Mouse (Mus musculus) hindbrain, embryonic 13.5 days (tissue): ENCODE results near the gene Mecom. TPM values are rescaled to one million over a fixed set of nuclear protein-coding genes. Genes with fewer than 3 reads are reported as not detected.

Source experiments
- ATAC-seq: fragments of 200-750 bp; cut with Nextera tagmentation; 2 replicates; pipeline ENCODE4 v1.8.0; 2017; ENCODE audit warnings: moderate TSS enrichment; ENCODE audit not compliant: low FRiP score
- H3K27ac ChIP-seq: fragments of 300-500 bp; sonication (generic); 2 replicates; pipeline ENCODE4 v1.5.1; 2015; ENCODE audit warnings: inconsistent platforms, mild to moderate bottlenecking, moderate library complexity
- H3K27me3 ChIP-seq: fragments of 300-500 bp; sonication (generic); 2 replicates; pipeline ENCODE4 v1.6.1; 2015; ENCODE audit warnings: mild to moderate bottlenecking, inconsistent platforms
- H3K36me3 ChIP-seq: fragments of 300-500 bp; sonication (generic); 2 replicates; pipeline ENCODE4 v1.6.1; 2015; ENCODE audit warnings: mild to moderate bottlenecking, inconsistent platforms
- H3K4me1 ChIP-seq: fragments of 300-500 bp; sonication (generic); replicated peaks from 2 replicates; pipeline ENCODE4 v1.6.1; 2015; ENCODE audit warnings: inconsistent platforms
- H3K4me2 ChIP-seq: fragments of 300-500 bp; sonication (generic); 2 replicates; pipeline ENCODE4 v1.6.1; 2015; ENCODE audit warnings: inconsistent platforms, mild to moderate bottlenecking, moderate library complexity
- H3K4me3 ChIP-seq: fragments of 300-500 bp; sonication (generic); 2 replicates; pipeline ENCODE4 v1.5.1; 2015; ENCODE audit warnings: mild to moderate bottlenecking, inconsistent platforms
- H3K9ac ChIP-seq: fragments of 300-500 bp; sonication (generic); 2 replicates; pipeline ENCODE4 v1.6.1; 2015; ENCODE audit warnings: mild to moderate bottlenecking, inconsistent platforms
- H3K9me3 ChIP-seq: fragments of 300-500 bp; sonication (generic); 2 replicates; pipeline ENCODE4 v1.6.1; 2016; ENCODE audit warnings: inconsistent platforms
- WGBS: fragments of 180-500 bp; shearing (Covaris S2); methylation state at CpG from one replicate; pipeline ENCODE4 v1.1.7; 2015; 5-methylcytosine and 5-hydroxymethylcytosine counted together
- polyA plus RNA-seq: library from polyadenylated mRNA; unstranded; fragments of >200 nt; fragmentation: Nextera tagmentation; extraction: Ambion mirVana; gene quantifications from 2 replicates; pipeline ENCODE4 v1.2.1, GENCODE M21; 2015

Gene Mecom
- polyA plus RNA-seq, 1 experiment from 2014 or later = 12.3 TPM

GRCm38 (mm10) chr3:30139678-30140077 is 408.1 kb downstream of the Mecom start:
- Histone ChIP-seq H3K27ac (no peak overlapping the region), H3K4me3 (no peak overlapping the region), H3K9ac (no peak overlapping the region), H3K36me3 (no peaks in the 10 kb centered on the region), H3K9me3 (no peaks in the 10 kb centered on the region), H3K4me2 (no peak overlapping the region), H3K4me1 (peaks cover 10% of the 10 kb centered on the region), H3K27me3 (no peaks in the 10 kb centered on the region)
- 62% methylated on average over 4 of the region's 4 CpGs for WGBS
- ATAC-seq = no peak

- H3K4me2 ChIP-seq = no peak overlapping the region
- H3K4me1 ChIP-seq = peaks cover under 1% of the 10 kb centered on the region; the same call in 1 of the 2 replicates
- H3K4me3 ChIP-seq = no peak overlapping the region
- H3K9ac ChIP-seq = no peak overlapping the region
- no peaks in the 10 kb centered on the region for H3K27me3 ChIP-seq
- no peaks in the 10 kb centered on the region for H3K9me3 ChIP-seq
- H3K27ac ChIP-seq = no peak overlapping the region
- 84% methylated on average over 6 of the region's 6 CpGs for WGBS
- no peak for ATAC-seq
- H3K36me3 ChIP-seq = no peaks in the 10 kb centered on the region
These were observed 409.2 kb downstream of the Mecom start for GRCm38 (mm10) chr3:30138588-30138987.

- no peaks in the 10 kb centered on the region for H3K36me3 ChIP-seq
- no peak overlapping the region for H3K27ac ChIP-seq
- 0 out of 2 replicates have a peak, but pooled peaks cover 3% of the 10 kb centered on the region for H3K27me3 ChIP-seq
- no peaks in the 10 kb centered on the region for H3K4me1 ChIP-seq
- no peak for ATAC-seq
- no peaks in the 10 kb centered on the region for H3K9me3 ChIP-seq
- no peak overlapping the region for H3K4me2 ChIP-seq
- no peak overlapping the region for H3K9ac ChIP-seq
- WGBS = 80% methylated on average over 6 of the region's 6 CpGs
- no peak overlapping the region for H3K4me3 ChIP-seq
These were observed 412.0 kb downstream of the Mecom start for GRCm38 (mm10) chr3:30135857-30136256.

- ATAC-seq = no peak
- Histone ChIP-seq H3K27ac (no peak overlapping the region), H3K27me3 (0 out of 2 replicates have a peak, but pooled peaks cover 3% of the 10 kb centered on the region), H3K9me3 (no peaks in the 10 kb centered on the region), H3K4me3 (no peak overlapping the region), H3K36me3 (no peaks in the 10 kb centered on the region), H3K9ac (no peak overlapping the region), H3K4me2 (no peak overlapping the region), H3K4me1 (no peaks in the 10 kb centered on the region)
- 88% methylated on average over 1 of the region's 1 CpGs for WGBS
These were observed 412.7 kb downstream of the Mecom start for GRCm38 (mm10) chr3:30135119-30135518.

- H3K4me1 ChIP-seq = no peaks in the 10 kb centered on the region
- H3K36me3 ChIP-seq = no peaks in the 10 kb centered on the region
- H3K4me2 ChIP-seq = no peak overlapping the region
- 85% methylated on average over 3 of the region's 3 CpGs for WGBS
- no peak overlapping the region for H3K4me3 ChIP-seq
- no peak overlapping the region for H3K9ac ChIP-seq
- 0 out of 2 replicates have a peak, but pooled peaks cover 3% of the 10 kb centered on the region for H3K27me3 ChIP-seq
- H3K27ac ChIP-seq = no peak overlapping the region
- no peaks in the 10 kb centered on the region for H3K9me3 ChIP-seq
- ATAC-seq = no peak
These were observed 414.8 kb downstream of the Mecom start for GRCm38 (mm10) chr3:30132981-30133380.

- ATAC-seq = no peak
- 79% methylated on average over 2 of the region's 2 CpGs for WGBS
- 0 out of 2 replicates have a peak, but pooled peaks cover 3% of the 10 kb centered on the region for H3K27me3 ChIP-seq
- no peaks in the 10 kb centered on the region for H3K9me3 ChIP-seq
- no peak overlapping the region for H3K27ac ChIP-seq
- no peak overlapping the region for H3K4me3 ChIP-seq
- no peaks in the 10 kb centered on the region for H3K36me3 ChIP-seq
- no peak overlapping the region for H3K9ac ChIP-seq
- H3K4me2 ChIP-seq = no peak overlapping the region
- H3K4me1 ChIP-seq = no peaks in the 10 kb centered on the region
These were observed 415.4 kb downstream of the Mecom start for GRCm38 (mm10) chr3:30132370-30132769.

GRCm38 (mm10) chr3:30130495-30130894 is 417.3 kb downstream of the Mecom start:
- H3K27me3 ChIP-seq = 0 out of 2 replicates have a peak, but pooled peaks cover 3% of the 10 kb centered on the region
- no peaks in the 10 kb centered on the region for H3K9me3 ChIP-seq
- no peak overlapping the region for H3K9ac ChIP-seq
- H3K4me2 ChIP-seq = no peak overlapping the region
- WGBS = 65% methylated on average over 4 of the region's 4 CpGs
- H3K36me3 ChIP-seq = no peaks in the 10 kb centered on the region
- no peak for ATAC-seq
- H3K4me3 ChIP-seq = no peak overlapping the region
- H3K27ac ChIP-seq = no peak overlapping the region
- no peaks in the 10 kb centered on the region for H3K4me1 ChIP-seq

- Histone ChIP-seq H3K27ac (no peak overlapping the region), H3K36me3 (no peaks in the 10 kb centered on the region), H3K9me3 (no peaks in the 10 kb centered on the region), H3K9ac (no peak overlapping the region), H3K4me1 (no peaks in the 10 kb centered on the region), H3K4me3 (no peak overlapping the region), H3K4me2 (no peak overlapping the region), H3K27me3 (no peaks in the 10 kb centered on the region)
- WGBS = 87% methylated on average over 3 of the region's 3 CpGs
- no peak for ATAC-seq
These were observed 425.2 kb downstream of the Mecom start for GRCm38 (mm10) chr3:30122618-30123017.

GRCm38 (mm10) chr3:30120790-30121512 is 426.9 kb downstream of the Mecom start:
- Histone ChIP-seq H3K36me3 (no peaks in the 10 kb centered on the region), H3K4me1 (no peaks in the 10 kb centered on the region), H3K4me3 (no peak overlapping the region), H3K27me3 (no peaks in the 10 kb centered on the region), H3K9me3 (no peaks in the 10 kb centered on the region), H3K4me2 (no peak overlapping the region), H3K9ac (no peak overlapping the region), H3K27ac (no peak overlapping the region)
- no peak for ATAC-seq
- WGBS = 87% methylated on average over 8 of the region's 8 CpGs

- no peaks in the 10 kb centered on the region for H3K36me3 ChIP-seq
- H3K9ac ChIP-seq = no peak overlapping the region
- no peaks in the 10 kb centered on the region for H3K9me3 ChIP-seq
- no peak overlapping the region for H3K4me3 ChIP-seq
- 88% methylated on average over 7 of the region's 7 CpGs for WGBS
- no peaks in the 10 kb centered on the region for H3K4me1 ChIP-seq
- H3K27ac ChIP-seq = no peak overlapping the region
- no peak for ATAC-seq
- H3K27me3 ChIP-seq = no peaks in the 10 kb centered on the region
- H3K4me2 ChIP-seq = no peak overlapping the region
These were observed 429.1 kb downstream of the Mecom start for GRCm38 (mm10) chr3:30118594-30119297.

- no peak overlapping the region for H3K27ac ChIP-seq
- H3K27me3 ChIP-seq = no peaks in the 10 kb centered on the region
- no peak for ATAC-seq
- H3K4me2 ChIP-seq = no peak overlapping the region
- no peaks in the 10 kb centered on the region for H3K36me3 ChIP-seq
- H3K4me1 ChIP-seq = no peaks in the 10 kb centered on the region
- H3K9ac ChIP-seq = no peak overlapping the region
- no peaks in the 10 kb centered on the region for H3K9me3 ChIP-seq
- 13% methylated on average over 3 of the region's 3 CpGs for WGBS
- no peak overlapping the region for H3K4me3 ChIP-seq
These were observed 434.5 kb downstream of the Mecom start for GRCm38 (mm10) chr3:30113249-30113770.

- Histone ChIP-seq H3K4me3 (no peak overlapping the region), H3K36me3 (no peaks in the 10 kb centered on the region), H3K27ac (no peak overlapping the region), H3K9me3 (no peaks in the 10 kb centered on the region), H3K4me2 (no peak overlapping the region), H3K9ac (no peak overlapping the region), H3K4me1 (no peaks in the 10 kb centered on the region), H3K27me3 (no peaks in the 10 kb centered on the region)
- ATAC-seq = no peak
- 60% methylated on average over 9 of the region's 9 CpGs for WGBS
These were observed 439.7 kb downstream of the Mecom start for GRCm38 (mm10) chr3:30107945-30108670.
